Mouse (Mus musculus) urinary bladder, postnatal 10 days (tissue): ENCODE results near the gene Pus1.

Experiments used
- DNase-seq: peaks from one replicate; pipeline ENCODE4 v3.0.0; 2022; ENCODE audit warnings: low spot score

Pus1 gene

DNA sequence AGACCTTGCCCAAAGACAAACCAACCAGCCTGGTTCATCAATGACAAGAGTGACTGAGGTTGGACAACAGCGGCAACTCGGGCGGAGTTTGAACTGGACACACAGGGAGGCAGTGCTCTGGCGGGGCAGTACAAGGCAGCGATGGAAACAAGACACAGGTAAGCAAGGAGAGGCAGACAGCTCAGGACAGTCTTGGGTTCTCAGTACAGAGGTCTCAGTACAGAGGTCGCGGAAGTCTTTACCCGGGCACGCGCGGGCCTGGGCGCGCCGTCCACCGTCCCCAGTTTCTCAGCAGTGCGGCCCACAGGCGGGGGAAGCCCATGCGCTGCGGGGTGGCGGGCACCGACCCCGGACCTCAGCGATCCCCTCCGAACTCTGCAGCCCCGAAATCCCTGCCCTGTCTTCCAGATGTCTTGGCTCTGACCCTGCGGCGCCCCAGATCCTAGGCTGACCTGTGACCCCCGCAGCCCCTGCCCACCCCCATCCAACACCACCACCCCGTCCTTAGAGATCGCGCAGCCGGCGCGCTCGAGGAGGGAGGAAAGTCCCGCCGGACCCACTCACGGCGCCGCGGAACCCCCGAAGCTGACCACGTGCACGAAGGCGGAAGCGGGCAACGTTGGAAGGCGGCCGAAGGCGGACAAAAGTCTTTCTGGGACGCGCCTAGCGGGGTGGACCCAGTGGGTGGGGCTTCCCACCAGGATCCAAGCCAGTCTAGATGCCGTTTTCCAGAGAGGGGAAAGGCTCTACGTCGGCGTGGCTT, at the start of gene Pus1:
TSS of gene Pus1 (minus strand) at position 662 of the 763 bp plus-strand sequence.
- peak; percentile 83 for DNase-seq

DNA sequence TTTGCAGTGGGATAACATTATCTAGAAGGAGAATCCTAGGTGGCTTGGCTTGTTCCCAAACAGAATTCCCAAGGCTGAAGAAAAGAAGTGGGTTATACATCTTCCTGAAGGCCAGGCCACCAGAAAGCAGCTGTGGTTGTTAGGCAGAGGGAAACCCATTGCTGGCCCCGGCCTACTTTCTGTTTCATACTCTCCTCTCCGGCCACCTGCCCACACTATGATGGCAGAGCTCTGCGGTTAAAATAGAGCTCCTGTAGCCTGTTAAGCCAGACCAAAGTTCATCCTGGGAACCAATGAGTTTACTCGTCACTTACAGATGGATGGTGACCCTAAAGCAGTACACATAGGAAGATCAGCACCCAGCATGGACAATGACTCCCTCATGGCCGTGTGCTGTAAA, 47.1 kb upstream of the Pus1 start:
- DNase-seq = no peak

DNA sequence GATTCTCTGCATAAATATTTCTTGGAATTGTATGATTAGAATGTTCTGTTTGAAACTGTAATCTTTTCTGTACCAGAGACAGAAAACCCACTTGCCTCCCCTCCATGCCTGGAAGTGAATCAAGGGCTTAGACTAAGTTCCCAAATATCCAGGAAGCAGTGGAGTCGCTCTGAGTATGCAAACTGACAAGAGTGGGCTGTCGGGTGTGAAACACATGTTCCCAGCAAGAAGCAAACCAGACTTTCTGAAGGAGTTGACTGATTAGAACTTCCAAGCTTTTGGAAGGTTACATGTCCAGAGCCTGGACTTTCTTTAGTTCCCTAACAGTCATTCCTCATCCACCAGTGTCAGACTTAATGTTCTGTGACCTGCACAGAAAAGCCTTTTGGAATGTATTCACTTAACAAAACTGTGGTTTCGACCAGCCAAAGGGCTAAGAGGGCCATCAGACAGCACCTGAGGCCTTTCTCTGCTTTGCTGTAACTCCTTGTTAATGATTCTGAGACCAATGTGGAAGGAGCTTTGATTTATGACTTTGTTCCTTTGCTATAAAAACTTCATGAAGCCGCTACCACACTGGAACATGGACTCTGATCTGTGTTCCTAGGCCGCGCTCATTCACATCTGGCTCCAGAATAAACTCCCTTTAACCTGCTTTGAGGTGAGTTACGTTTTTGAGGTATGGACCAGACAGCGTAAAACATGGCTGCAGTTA, 46.5 kb upstream of the Pus1 start:
- DNase-seq = no peak

DNA sequence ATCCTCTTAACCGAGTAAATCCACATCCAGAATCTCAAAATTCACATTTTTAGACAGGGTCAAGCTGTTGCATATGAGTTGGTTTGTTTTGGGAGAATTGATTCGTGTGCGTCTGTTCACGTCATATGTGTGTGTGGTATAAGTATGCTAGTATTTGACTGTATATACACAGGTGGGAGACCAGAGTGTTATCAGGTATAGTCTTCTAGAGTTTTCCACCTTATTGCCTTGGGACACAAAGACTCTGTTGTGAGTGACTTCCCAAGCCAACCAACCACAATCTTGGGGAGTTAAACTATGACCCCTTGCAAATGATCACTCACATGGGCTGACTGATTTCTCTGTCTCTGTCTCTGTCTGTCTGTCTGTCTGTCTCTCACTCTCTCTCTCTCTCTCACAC, 44.0 kb upstream of the Pus1 start:
- DNase-seq = no peak

DNA sequence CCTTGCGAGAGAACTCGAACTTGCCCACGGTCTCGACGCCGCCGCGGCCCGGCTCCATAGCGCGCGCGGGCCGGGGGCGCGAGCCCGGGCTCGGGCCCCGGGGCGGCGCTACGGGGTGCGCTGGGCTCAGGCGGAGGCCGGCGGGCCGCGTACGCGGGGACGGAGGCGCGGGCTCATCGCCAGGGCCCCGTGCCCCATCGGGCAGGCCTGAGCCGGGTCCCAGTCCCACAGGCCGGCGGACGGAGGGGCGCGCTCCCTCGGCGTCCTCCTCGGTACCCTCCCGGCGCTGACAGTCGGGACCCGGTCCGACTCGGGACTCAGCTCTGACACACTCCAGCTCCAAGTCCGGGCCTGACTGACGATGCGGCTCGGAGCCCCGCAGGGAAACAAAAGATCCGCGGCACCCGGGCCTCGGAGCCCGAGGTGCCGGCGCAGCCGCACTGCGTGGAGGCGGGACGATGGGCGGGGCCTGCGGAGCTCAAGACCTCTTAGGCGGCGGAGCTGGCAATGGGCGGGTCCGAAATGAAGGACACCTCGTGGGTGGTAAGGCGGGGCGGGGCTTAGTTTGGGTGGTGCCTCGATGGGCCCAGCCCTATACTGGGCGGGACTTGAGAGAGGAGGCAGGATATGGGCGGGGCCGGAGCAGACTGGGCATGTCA, 29.3 kb upstream of the Pus1 start, which contains the start of gene Ulk1:
TSS of gene Ulk1 (minus strand) at position 431 of the 659 bp plus-strand sequence.
- DNase-seq = peak; percentile 99

DNA sequence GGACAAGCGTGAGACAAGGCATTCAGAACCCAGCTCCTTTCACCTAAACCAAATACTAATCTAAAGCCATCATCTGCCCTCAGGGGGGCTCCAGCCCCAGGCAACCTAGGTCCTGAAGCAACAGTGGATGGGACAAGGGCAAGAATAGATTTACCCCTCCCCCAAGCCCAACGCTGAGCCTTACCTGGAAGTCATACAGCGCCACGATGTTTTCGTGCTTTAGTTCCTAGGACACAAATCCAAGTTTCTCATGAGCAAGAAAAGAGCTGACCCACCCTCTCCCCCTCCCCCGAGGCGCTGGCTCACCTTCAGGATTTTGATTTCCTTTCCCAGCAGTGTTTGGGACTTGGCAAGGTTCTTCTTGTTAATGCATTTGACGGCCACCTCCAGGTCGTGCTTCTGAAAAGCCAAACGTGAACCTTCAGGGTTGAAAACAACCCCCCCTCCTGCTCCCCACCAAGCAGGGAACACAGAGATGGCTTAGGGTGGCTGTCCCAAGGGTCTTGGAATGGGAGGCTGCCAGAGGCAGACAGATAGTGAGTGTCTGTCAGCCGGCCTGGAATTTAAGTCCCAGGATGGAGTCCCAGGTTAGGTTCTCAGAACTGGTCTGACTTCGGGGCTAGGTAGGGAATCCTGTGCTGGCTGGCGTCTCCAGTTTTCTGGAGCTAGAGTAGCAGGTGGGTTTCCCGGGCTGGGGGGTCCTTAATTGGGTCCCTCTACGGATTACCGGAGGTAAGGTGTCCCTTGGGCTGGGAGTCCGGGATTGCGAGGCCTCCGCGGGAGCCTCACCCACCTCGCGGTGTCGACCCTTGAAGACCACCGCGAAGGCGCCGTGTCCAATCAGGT, 28.6 kb upstream of the Pus1 start:
- no peak for DNase-seq

DNA sequence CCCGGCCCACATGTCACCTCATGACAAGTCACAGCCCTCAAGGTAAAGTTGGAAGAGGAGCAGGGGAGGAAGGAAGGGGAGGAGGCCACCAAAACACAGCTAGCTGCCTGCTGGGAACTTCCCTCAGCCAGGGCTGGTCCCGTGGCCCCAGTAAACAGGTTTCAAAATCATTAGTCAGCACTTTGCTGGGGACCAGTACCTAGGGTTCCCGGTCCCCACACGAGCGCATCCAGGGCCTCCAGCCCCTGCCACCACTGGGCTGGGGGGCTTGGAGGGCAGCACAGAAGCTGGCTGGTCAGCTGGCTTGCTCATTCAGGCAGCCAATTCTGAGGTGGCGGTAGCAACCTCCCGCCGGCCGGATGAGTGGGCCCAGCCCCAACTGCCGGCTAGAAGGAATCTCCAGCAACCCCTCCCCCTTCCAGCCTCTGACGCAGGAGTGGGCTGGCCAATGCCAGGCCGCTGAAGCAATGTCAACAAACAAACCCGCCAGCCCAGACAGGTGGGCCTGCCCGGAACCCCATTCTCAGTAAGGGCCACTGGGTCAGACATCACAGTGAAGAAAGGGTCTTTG, 27.7 kb upstream of the Pus1 start:
- DNase-seq = peak; percentile 73

DNA sequence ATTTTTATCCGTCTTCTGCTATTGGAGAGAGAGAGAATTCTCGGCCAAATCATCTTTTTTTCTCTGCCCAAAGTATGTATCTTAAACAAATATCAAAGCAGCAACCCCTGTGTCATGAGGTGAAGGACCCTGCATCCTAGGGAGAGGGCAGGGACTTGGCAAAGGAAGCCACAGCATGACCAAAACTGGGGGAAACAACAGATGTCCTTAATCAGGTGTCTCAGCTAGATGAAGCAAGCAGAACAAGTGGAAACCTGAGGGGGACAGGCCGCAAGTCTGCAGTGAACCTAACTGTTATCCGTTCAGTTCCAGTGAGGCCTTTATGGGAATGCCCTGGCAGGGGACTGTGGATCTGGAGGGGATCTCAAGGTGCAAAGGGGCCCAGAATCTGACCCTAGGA, 27.0 kb upstream of the Pus1 start:
- no peak for DNase-seq

DNA sequence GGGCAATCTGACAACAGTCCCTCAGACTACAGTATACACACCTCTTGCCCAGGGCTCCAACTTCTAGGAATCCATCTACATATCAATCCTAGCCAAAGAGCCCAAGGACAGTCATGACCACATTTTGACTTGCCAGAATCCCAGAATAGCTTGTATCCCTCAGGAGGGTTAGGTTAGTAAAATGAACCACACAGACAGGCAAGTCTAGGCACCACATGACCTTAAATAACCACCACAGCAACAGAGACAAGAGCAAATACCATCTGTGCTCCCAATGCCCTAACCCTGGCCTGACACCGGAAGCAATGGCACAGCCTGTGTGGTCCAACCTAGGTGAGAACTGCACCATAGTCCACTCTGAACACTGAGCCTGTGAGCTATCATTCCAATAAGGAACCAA, 26.2 kb upstream of the Pus1 start:
- no peak for DNase-seq

DNA sequence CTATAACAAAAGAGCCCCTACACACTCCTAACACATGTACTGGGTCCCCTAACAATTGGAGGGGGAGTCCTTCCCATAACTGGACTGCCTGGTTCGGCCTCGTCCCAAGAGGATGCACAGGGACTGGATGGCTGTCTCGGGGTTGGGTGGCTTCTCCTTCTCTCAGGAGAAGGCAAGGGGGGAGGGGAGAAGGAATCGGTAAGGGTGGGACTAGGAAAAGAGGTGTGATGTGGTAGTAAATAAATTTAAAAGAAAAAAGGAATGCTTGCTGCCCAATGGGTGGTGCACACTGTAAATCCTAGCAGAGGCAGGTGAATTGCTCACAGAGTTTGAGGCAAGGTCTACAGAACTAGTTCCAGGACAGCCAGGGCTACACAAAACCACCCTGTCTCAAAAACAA, 25.7 kb upstream of the Pus1 start:
- no peak for DNase-seq

DNA sequence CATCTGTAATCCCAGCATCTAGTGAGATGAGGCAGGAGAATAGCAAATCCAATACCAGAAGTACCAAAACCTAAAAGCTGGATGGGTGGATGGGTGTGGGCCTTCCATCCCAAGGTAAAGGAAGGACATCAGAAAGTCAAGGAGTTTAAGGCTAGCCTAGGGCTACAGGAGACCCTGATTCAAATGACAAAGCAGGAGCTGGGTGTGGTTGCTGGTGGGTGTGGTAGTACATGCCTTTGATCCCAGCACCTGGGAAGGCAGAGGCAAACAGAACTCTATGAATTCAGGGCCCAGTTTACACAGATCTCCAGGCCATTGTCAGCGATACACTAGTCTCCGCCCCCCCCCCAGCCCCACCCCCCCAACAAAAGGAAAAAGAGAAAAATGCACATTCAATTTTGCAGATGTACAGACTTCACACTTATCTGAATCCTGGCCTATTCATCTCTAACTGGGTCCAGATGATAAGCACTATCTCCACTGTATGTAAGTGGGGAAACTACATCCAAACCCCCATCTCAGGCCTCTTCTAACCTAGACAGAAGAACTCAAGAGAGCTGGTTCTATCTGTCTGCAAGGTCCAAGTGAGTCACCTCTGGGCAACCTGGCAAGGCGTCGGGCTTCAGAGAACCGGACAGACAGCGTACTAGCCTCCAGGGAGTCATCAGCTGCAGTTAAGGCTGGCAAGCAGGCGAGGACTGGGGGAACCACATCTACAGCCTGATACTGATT, 23.7 kb upstream of the Pus1 start:
- no peak for DNase-seq

DNA sequence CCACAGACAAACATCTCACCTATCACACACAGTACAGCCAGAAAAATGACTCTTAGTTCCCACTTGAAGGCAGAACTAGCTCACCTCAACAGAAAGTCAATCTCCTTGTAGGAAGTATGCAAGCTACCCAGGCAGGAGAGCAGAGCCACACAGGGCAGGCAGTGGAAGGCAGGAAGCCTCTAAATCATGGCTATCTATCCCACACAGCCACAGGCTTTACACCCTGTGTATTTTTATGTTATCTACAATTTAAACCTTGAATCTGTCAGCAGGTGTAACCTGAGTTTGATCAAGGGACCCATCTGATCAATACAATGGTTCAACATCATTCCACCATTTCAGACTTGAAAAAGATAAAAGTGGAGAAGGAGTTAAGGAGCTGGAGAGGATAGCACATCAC, 22.4 kb upstream of the Pus1 start:
- DNase-seq = no peak

DNA sequence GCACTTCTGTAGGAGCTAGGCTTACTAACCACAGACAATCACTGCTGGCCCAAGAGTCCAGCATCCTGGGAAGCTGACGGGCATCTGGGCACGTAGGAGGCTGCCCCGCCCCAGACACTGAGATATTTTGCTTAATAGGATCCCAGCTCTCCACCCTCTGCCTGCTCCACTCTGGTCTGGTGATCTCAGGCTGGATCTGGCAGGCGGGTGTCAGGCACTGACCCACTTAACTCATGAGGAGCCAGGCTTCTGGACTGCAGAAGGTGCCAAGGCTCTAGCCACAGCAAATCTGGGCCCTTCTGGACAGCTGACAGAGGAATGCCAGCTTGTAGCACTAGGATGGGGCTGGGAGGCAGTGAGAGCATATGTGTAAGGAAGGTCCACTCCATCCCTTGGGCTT, 21.7 kb upstream of the Pus1 start:
- no peak for DNase-seq

DNA sequence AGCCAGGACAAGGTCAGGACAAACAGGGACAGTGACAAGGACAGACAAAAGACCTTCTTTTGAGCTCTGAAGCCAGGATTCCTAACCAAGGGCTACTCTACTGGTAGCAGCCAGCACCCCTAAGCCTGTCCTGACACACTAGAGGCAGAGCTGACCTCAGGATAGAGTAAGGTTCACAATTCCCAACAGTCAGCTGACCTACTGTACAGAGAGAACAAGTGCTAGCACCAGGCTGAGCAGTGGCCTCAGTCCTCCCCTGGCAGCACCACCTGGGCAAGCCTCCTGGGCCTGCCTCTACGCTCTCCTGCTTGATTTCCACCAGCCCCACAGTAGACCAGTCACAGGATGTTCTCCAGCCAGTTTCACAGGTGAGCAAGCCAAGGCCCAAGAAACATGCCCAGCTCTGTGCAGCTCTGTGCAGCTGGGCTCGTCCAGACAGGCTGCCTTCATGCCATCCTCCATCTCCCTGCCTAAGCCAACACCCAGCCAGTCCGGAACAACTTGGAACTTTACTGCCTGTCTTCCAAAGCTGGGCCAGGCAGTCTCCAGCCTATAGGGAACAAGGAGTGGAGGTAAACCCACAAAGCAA, 20.7 kb upstream of the Pus1 start:
- no peak for DNase-seq

DNA sequence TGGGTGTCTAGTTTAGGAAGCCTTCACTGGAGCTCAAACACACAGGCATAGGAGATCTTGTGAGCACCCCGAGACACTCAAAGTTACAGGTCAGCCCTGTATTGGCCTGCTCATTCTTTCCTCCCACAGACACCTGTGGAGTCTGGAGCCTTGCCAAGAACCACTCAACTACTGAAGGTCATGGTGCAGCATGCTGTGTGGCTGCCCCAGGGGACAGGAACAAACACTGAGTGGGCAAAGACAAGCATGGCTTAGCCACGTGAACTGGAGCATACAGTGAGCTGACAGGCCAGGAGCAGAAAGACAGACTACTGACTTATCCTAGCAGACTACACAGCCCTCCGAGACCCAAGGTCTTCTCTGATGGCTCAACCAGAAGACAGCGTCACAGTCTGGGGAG, 17.2 kb upstream of the Pus1 start:
- no peak for DNase-seq

DNA sequence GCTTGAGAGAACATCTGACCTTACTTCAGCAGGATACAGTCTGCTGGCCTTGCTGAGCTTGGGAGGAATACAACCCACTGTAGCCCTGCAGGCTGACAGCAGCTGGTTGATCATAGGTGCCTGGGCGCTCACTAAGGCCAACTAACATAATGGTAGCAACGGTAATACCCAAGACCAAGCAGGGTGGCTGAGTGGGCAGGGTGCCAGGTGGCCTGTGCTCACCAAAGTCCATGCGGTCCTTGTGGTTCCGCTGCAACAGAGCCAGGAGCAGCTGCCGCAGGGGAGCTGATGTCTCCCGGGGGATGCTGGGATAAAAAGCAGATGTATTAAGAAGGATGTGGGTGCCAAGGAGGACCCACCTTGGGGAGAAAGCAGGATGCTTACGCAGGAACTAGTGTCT, 13.9 kb upstream of the Pus1 start:
- no peak for DNase-seq

DNA sequence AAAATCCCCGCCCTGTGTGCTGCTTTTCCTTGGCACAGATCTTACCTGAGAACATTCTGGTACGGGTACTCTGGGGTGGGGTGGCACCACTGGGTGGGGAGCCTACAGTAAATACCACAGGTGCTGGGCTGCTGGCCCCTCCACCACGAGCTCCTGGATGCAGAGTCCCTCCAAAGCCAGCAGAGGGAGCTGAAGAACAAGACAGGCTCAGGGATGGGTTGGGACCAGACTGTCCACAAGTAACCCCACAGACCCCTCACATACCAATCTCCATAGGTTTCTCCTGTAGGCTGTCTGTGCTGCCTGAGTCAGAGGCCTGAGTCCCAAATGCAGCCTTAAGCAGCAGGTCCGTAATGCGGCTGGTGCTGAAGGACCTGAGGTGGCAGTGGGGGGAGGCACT, 8.2 kb upstream of the Pus1 start:
- DNase-seq = no peak

DNA sequence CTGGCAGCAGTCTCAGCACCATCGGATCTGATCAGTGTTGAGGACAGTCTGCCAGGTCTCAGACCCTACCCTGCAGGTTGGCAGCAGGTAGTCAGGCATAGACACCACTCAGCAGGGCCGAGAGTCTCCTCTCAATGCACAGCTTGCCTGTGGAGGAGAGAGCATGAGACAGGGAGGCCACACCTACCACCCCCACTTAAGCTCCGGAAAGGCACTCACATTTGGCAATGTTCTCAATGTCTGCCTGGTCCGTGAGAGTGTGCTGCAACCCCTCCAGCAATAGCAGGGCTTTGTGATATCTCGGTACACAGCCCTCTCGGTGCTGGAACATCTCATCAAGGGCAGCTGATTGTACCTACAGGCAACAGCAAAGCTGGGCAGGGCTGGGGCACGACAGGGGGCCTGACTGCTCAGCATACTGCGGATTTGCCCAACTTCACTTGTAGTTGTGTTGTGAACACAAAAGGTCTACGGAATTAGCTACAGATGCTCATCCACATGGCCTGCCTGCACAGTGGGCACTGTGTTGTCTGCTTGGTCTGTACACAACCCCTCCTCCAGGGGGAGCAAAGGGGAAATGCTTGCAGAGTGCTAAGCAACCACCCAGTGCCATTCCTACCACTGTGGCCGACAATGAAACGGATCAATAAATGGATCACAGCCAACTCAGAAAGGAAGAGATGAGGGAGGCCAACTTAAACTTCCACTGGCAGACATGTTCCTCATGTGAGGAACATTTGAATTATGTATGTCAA, 5.8 kb upstream of the Pus1 start:
- DNase-seq = no peak

DNA sequence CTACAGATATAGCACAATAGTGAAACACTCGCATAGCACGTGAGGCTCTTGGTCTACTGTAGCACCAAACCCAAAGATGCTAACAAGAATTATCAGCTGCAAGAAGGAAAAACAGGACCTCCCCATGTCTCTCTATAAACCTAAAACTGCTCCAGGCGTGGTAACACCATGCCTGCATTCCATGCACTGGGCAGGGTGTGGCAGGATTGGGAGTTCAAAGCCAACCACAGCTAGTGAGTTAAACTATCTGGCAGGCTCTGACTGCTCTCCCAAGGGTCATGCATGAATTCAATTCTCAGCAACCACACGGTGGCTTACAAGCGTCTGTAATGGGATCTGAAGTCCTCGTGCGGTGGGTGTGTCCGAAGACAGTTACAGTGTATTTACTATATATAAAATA, 2.7 kb upstream of the Pus1 start:
- no peak for DNase-seq
